Comparison of ENCODE assay signal across 17 mouse cellular contexts in genomic region chr4:141387933-141388332, GRCm38 (mm10). TPM values are rescaled to one million over a fixed set of nuclear protein-coding genes. Genes with fewer than 3 reads are reported as not detected.
"Had no signal": no experiment of that assay in that cellular context is flagged by ENCODE, and none has a peak within 500 bp of the region (broad histone marks: within the 10 kb centered on the region; RNA-seq: fewer than 3 reads in every experiment).

No protein-coding gene starts in this region.

- H3K4me2 ChIP-seq: limb, embryonic 13.5 days; liver, embryonic 12.5 days; liver, embryonic 15.5 days; lung, embryonic 15.5 days had no signal

- ATAC-seq: liver, embryonic 12.5 days had no signal

- H3K4me3 ChIP-seq: limb, embryonic 13.5 days; liver, embryonic 12.5 days; liver, embryonic 15.5 days; lung, embryonic 15.5 days; megakaryocyte, embryonic 14.5 days; midbrain, embryonic 10.5 days had no signal

- H3K27ac ChIP-seq: limb, embryonic 13.5 days; liver, embryonic 12.5 days; liver, embryonic 15.5 days; lung, embryonic 15.5 days had no signal

- H3K36me3 ChIP-seq: limb, embryonic 13.5 days; liver, embryonic 12.5 days; liver, embryonic 15.5 days; lung, embryonic 15.5 days; midbrain, embryonic 10.5 days had no signal

- H3K9me3 ChIP-seq: limb, embryonic 13.5 days; liver, embryonic 12.5 days; liver, embryonic 15.5 days; lung, embryonic 15.5 days; megakaryocyte, embryonic 14.5 days; midbrain, embryonic 10.5 days had no signal

- H3K9ac ChIP-seq: limb, embryonic 13.5 days; liver, embryonic 12.5 days; liver, embryonic 15.5 days; lung, embryonic 15.5 days had no signal

- H3K4me1 ChIP-seq: liver, embryonic 15.5 days had no signal

RNA-seq across cellular contexts. Expression of gene Clcnka, which starts 10.6 kb away (rescaled TPM):
- total RNA-seq: layer of hippocampus, adult 18-20 months; left cerebral cortex, postnatal 14 days had no signal
- polyA plus RNA-seq: liver, embryonic 12.5 days; liver, embryonic 15.5 days; midbrain, embryonic 10.5 days; neural tube, embryonic 11.5 days; small intestine, adult 2 months had no signal

RNA-seq across cellular contexts. Expression of gene Clcnkb, which starts 27.9 kb away (rescaled TPM):
- total RNA-seq: layer of hippocampus, adult 18-20 months; layer of hippocampus, postnatal 14 days; left cerebral cortex, postnatal 14 days; left cerebral cortex, postnatal 4 days had no signal
- polyA plus RNA-seq: limb, embryonic 13.5 days; liver, embryonic 12.5 days; liver, embryonic 15.5 days; lung, embryonic 15.5 days; midbrain, embryonic 10.5 days; midbrain, embryonic 16.5 days; neural tube, embryonic 11.5 days; neural tube, embryonic 14.5 days; small intestine, adult 2 months; stomach, embryonic 16.5 days had no signal

RNA-seq across cellular contexts. Expression of gene Hspb7, which starts 32.6 kb away (rescaled TPM):
- total RNA-seq: layer of hippocampus, adult 18-20 months; left cerebral cortex, postnatal 4 days had no signal
- polyA plus RNA-seq: midbrain, embryonic 10.5 days; midbrain, embryonic 16.5 days; neural tube, embryonic 11.5 days had no signal

RNA-seq across cellular contexts. Expression of gene Srarp, which starts 48.0 kb away (rescaled TPM):
- polyA plus RNA-seq: intestine, embryonic 16.5 days; limb, embryonic 13.5 days; liver, embryonic 12.5 days; liver, embryonic 15.5 days; lung, embryonic 15.5 days; midbrain, embryonic 10.5 days; neural tube, embryonic 11.5 days; small intestine, adult 2 months; spleen, adult 2 months; stomach, embryonic 16.5 days had no signal
